Mouse (Mus musculus): Measurements from ENCODE around the gene Bag3.
"Not testable (repeated sequence)": the region's sequence is repeated elsewhere in the genome, so short reads cannot be mapped to it uniquely, and the experiment has no call there.

The Bag3 gene

DNA sequence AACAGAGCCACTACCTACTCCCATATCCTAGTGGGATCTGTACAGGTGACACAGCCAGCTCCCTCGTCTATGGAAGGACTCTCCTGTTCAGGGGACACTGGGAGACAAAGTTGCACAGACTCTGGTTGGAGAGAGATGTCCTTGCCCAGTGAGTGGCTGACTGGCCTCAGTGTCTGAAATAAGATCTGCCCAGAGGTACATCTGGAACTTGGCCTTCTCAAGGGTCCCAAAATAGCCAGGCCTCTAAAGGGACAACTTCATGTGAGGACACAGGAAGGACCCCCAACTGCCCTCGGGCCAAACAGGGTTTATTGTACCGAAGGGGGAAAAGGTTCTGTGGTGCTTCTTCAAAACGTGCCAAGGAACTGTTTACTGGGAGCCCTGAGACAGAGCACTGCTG lies 14.8 kb downstream of the Bag3 start:
- no peak for DNase-seq

DNA sequence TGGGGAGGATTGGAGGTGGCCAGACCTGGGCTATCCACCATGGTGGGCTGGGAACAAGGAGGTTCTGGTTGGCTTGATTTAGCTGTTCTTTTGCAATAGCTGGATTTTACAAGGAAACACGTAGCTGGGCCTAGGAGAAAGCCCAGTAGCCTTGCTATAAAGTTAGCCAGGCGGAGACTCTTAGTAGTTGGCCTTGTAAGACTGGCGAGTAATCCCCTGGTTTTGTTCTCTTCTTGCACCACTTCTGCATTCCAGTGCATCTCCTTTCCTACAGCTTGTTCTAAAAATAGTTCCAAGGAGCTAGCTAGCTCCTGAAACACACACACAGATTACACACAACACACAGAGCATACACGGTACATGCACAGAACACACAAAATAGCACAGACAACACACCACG lies 15.4 kb downstream of the Bag3 start:
- DNase-seq: no peak

DNA sequence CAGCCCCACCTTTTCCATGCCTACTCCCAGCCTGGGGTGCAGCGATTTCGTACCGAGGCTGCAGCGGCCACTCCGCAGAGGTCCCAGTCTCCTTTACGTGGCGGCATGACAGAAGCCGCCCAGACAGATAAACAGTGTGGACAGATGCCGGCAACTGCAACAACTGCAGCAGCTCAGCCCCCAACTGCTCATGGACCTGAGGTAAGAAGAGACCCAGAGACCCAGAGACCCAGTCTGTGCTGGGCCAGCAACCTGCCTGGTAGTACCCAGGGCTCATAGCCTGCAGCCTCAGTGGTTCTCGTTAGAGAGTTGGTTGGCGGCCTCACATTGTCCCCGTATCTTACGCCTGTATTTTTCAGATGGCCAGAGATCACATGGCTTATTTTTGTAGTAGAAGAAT lies 16.7 kb downstream of the Bag3 start:
- no peak for DNase-seq

DNA sequence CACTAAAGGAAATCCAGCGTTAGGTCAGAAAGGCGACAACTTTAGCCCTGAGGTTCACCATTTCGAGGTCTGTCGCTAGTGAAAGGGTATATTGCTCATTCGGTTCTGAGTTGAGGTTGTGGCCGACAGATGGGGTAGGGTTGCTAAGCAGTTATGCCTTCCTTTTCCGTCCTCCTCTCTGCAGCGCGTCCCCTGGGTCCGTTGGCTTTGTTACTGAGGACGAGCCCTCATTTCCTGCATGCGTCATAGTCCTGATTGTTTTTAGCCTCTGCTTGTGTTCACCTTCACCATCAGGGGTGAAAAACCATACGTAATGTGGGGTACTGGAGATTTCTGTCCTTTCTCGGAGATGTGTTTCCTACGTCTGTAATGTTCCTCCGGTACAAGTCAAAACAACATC lies 17.3 kb downstream of the Bag3 start:
- DNase-seq: no peak

DNA sequence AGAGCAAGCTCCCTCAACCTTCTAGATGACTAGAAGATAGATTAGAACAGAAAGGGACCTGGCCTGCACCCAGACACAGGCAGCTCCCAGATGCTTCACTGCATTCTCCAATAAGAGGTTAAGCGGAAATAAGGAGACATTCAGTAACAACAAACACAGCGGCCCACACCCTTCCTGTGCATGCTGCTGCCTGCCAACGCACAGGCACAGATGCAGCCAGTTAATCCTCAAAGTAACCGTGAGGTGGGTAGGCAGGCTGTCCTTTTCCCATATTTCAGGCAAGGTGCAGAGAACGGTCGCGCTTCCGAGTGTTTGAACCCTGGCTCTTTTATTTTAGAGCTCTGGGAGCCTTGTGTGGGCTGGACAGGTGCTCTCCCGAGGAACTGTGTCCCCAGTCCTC lies 17.8 kb downstream of the Bag3 start:
- DNase-seq: peak; percentile 39 to 42

DNA sequence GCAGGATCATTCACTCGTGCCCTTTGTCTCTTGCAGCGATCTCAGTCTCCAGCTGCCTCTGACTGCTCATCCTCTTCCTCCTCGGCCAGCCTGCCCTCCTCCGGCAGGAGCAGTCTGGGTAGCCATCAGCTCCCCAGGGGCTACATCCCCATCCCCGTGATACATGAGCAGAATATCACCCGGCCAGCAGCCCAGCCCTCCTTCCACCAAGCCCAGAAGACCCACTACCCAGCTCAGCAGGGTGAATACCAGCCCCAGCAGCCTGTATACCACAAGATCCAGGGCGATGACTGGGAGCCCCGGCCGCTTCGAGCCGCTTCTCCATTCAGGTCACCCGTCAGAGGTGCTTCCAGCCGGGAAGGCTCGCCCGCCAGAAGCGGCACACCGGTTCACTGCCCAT lies 18.4 kb downstream of the Bag3 start:
- no peak for DNase-seq

DNA sequence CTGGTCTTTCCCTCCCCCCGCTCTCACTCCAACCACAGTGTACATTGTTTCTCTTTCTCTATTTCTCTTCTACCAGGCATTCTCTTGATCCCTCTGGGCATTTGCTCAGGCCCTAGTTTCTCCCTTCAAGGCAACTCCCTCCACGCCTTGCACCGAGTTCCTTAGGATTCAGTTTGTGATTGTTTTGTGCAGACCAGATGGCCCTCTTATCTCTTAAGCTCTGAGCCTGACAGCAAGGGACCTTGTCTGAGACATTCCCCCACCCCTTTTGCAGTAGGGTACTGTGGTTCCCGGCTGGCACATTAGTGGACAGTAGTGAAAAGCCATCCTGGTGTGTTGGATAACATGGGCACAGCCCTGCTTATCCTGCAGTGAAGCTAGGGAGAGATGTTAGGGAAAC lies 19.1 kb downstream of the Bag3 start:
- no peak for DNase-seq

DNA sequence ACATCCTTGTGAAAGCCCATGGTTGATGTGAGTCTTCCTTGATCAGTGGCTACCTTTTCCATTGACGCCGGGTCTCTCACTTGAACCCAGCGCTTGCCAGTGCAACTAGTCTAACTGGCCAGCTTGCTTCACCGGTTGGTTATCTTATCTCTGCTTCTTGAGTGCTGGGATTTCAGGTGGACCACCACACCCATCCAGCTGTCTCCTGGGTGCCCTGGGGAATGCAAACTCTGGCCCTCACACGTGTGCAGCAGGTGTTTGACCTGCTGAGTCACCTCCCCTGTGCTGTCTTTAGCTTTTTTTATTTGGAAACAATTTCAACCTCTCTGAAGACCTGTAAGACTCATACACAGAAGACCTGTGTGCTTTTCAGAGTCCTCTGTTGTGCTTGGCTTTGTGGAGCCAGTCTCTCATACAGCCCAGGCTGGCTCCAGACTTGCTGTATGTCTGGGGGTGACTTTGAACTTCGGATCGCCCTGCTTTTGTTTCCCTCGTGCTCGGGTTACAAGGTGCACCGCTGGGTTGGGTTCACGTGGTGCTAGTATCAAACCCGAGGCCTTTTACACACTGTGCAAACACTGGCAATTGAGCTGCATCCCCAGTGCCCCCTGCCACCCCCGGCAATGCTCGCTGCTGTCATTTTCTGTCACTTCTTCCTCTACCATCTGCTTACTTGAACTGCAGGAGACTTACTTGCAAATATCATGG lies 19.9 kb downstream of the Bag3 start:
- no peak for DNase-seq

DNA sequence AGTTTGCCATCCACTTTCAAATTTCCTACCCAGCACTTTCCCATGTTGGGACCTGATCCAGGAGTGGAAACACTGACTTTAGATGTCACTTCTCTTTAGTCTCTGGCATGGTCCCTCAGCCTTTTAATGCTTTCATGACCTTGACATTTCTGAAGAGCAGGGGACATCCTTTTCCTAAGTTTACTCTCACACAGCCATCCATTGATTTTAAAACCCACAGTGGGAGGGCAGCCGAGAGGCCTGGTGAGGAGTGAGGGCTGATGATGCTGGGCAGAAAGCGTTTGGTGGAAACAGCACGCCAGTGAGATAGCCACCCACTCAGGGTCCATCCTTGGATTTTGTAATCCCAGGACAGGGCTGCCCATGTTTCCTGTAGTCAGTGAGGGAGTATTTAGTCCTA lies 20.5 kb downstream of the Bag3 start:
- DNase-seq: no peak

DNA sequence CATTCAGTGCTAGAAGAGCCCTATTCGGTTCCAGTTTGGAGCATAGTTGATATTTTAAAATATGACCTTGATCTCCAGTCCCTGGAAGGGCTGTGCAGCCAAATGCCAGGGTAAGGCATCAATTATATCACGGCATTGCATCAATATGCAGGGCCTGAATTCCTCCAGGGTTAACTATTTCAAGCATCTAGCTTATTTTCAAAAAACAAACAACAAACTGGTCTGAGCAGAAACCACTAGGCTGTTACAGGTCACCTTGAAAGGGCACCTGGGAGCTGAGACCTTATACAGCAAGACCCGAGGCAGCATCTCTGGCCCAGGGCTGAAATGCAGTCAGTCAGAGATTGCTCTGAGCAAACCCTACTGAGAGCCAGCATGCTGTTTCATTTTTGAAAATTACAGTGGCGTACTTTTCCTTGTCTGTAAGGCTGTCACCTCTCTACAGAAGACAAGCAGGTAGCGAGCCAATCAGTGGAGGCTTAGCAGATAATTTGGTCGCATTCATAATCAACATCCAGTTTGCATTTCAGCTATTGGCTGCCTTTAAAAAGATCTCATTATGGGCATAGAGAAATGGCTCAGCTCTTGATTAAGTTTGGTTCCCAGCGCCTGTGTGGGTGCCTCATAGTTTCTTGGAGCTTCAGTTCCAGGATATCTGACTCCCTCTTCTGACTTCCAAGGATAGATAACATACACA lies 21.3 kb downstream of the Bag3 start:
- peak in 1 of 2 experiments; percentile 42 for DNase-seq

DNA sequence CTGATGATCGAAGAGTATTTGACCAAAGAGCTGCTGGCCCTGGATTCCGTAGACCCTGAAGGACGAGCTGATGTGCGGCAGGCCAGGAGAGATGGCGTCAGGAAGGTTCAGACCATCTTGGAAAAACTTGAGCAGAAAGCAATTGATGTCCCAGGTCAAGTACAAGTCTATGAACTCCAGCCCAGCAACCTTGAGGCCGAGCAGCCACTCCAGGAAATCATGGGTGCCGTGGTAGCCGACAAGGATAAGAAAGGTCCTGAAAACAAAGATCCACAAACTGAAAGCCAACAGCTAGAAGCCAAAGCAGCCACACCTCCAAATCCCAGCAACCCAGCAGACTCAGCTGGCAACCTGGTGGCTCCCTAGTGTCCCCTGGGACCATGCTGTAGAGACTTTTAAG lies 22.6 kb downstream of the Bag3 start:
- DNase-seq: no peak

DNA sequence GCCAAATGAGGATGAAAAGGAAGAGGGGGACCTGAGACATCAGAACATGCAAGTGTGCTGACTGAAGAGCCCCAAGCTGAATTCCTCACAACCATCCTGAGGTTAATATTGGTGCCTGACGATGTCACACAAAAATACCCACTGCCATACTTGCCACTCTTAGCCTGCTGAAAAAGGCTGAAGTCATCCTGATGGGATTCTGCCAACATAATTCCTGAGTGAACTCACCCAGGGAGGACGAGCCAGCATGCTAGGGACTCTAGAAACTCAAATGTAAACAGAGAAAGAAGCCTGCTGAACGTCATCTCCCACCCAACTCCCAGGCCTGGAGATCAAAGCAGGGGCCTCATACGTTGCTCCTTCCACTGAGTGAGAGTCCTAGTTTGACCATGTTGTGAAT lies 25.7 kb downstream of the Bag3 start:
- DNase-seq: no peak

DNA sequence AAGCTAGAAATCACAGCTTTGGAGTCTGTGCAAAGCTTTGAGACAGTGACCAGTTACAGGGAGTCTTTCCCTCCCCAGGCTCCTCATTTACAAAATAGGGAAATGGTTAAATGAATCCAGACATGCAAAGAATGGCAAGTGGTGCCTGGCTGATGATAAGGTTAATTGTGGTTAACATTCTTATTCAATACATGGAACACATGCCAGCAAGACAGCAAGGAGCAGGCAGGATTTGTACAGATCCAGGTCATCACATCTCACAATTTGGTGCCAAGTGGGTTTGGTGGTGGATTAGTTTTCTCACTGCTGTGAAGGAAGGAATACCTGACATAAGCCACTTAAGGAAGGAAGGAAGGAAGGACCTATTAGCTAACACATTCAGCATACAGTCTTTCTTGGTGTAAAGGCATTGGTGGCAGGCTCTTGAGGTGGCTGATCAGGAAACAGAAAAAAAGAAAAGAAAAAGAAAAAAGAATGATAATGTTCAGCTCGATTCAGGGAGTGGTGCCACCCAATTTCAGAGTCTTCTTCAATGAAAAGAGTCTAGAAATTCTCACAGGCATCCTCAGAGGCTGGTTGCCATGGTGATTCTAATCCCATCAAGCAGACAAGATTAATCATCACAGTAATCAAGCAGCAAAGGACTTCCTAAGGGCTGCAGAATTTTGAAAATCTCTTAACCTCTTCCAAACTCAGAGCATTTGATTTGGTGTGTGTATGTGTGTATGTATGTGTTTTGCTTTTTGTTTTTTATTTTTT lies 27.1 kb downstream of the Bag3 start:
- DNase-seq: no peak

DNA sequence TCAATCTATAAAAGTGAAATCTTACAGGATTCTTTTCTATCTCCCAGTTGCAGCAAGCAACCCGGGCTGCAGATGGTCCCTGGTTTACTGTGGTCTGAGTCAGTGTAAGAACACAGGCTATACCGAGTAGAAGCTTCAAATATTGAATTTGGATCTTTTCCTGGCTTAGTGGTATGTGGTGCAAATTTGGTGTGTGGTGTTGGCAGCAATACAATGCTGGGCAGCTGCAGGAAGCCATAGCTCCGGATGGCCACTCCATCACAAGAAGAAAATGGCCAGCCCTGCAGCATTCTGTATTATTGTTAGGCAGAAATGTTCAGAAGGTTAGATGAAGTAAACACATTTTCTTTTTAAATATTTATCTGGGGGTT lies 27.7 kb downstream of the Bag3 start:
- no peak for DNase-seq

DNA sequence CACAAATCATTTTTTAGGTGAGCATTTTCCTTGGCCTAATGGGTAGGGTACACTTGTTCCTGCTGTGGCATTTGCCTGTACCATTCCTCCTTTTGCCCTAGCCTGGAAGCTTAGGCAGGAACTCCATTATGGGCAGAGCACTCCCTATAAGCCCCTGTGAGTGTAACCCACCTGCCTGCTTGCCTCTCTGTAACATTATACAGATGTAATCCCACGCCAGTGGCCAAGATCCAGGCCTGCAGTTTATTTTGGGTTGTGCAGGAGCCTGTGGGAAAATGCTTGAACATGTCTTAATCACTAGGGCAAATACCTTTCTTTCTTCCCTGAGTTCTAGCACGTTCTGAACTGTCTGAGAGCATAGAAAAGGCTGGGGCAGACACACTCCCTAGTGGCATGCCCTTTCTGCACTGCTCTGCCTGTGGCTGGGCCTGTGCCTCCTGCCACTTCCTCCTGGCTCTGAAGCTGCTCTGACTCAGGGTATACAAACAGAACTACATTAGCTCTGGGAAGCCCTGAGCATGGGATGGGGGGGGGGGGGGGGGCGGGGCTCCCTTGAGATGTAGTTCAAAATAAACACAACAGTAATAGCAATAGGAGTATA lies 29.8 kb downstream of the Bag3 start:
- DNase-seq: no peak

DNA sequence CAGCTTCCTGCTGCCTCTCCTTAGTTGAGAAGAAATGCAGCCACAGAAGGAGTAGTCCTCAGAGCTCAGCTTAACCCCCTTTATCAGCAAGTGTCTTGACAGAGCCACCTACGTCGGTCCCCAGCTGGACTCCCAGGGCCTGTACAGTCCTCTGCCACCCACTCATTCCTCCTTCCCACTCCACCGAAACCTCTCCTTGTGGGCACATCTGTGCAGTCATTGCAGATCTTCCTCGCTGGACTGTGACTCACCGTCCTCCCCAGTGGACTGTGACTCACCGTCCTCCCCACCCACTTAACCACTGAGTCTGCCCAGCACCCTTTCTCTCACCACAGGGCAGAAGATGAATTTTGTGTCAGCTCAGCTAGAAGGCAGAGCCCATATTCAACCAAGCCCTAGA lies 31.1 kb downstream of the Bag3 start:
- DNase-seq: no peak

DNA sequence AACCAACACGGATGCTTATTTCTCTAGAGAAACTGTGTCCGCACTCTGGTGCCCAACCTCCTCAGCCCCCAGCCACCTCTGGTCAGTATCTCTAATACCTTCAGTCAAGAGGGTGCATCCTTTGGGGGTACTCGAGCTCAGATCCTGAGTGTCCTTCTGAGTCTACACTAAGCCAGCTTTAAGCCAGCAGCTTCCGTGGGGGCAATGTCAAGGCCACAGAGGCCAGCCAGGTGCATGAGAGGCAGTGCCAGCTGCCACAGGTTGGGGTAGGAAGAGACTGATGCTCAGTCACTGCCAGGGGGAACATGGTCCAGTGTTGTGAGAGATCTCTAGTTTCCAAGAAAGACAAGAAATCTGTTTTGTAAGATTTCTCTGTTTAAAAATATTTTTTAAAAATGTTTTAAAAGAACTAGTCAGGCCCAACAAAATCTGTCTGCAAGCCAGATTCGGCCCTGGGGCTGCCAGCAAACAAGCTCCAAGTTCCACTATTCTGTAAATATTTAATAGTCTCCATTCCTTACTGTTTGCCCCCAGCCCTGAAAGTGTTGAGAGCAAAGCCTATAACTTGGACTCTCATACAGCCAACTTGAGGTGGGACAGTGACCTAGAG lies 31.8 kb downstream of the Bag3 start:
- DNase-seq: peak; percentile 42 to 53

DNA sequence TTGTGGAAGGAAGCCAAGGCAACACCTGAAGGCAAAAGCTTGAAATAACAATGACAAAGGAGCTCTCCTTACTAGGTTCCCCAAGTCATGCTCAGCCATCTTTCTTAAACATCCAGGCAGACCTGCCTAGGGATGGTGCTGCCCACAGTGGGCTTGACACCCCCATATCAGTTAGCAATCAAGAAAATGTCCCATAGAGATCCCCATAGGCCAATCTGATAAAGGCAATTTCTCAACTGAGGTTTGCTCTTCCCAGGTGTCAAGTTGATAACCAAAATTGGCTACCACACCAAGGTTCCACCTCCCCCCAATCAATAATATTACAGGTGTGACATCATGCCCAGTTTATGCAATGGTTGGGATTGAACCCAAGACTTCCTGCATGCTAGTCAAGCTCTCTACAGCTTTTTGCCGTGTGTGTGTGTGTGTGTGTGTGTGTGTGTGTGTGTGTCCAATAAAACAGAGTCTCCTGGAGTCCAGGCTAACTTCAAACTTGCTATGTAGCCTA lies 33.6 kb downstream of the Bag3 start:
- no peak for DNase-seq

DNA sequence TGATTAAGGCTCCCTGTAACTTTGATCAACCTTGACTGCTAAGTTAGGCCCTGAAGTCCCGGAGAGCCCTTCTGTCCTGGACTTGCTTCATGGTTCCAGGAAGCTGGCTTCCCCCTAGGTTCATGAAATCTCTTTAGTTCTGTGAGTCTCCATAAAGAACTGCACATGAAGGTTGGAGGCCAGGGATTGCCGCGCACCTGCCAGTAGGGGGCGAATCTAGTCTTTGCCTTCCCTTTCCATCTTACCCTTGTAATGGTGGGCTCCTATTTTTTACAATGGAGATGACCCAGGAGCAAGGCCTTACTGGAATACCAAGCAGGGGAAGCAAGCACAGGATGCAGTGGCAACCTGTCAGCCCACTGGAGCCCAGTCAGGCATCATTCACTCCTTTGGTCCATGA lies 40.0 kb downstream of the Bag3 start:
- DNase-seq: peak in 1 of 2 experiments; percentile 52

DNA sequence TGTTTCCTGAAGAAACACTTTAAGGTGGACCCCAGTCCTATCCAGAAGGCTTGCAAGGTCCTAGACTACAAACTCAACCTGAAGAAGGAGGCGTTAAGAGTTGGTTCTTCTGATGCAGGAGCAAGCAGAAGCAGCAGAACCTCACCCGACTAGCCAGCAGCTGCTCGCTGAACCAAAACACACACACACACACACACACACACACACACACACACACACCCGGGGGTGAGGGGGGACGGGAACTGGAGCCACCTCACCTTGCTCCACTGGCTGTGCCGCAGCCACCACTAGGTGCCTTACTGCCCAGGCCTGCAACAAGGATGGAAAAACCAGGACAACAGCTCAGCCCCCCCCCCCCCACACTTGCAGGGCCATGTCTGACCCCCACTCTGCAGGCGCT lies 42.9 kb downstream of the Bag3 start:
- DNase-seq: no peak

DNA sequence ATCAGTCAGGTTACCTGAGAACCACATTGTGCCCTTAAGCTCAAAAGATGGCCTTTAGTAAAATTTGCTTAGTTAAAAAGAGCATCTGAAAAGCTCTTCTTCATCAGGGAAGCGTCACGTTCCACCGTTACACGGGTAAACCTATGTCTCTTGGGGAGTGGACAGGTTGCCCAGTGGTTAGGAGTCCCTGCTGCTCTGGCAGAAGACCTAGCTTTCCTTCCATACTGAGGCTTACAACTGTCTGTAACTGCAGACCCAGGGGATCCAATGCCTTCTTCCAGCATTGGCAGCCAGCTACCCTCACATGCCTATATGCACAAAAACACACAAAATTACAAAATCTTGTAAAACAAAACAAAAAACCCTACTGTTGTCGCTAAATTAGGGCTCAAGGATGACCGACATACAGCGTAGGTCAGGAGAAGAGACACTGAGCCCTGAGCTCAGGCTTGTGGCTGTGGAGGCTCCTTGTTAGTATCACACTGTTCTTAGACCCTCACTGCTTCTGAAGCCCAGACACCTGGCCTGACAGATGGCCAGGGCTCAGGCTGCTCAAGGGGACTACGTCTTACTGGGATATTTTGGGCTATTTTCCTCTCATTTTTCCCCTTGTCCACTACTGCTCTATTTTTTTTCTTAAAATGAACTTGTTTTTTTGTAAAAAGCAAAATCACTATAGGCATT lies 44.3 kb downstream of the Bag3 start:
- DNase-seq: no peak

DNA sequence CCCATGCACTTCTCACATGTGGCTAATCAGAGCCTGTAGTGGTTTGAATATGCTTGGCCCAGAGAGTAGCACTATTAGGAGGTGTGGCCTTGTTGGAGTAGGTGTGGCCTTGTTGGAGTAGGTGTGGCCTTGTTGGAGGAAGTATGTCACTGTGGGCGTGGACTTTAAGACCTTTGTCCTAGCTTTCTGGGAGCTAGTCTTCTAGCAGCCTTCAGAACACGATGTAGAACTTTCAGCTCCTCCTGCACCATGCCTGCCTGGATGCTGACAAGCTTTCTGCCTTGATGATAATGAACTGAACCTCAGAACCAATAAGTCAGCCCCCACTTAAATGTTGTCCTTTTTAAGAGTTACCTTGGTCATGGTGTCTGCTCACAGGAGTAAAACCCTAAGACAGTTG lies 46.0 kb downstream of the Bag3 start:
- DNase-seq: not testable (repeated sequence)

Data from kidney, adult 8-10 months (tissue).